Mouse (Mus musculus) bone marrow macrophage, adult 2 months (primary cell): ENCODE data around the gene Slc25a33.

Experiments used
- CTCF ChIP-seq: IDR thresholded peaks from 2 replicates; pipeline ENCODE4 v1.5.1; 2012; ENCODE audit warnings: low read depth, mild to moderate bottlenecking, low read length, moderate library complexity
- POLR2A ChIP-seq: IDR thresholded peaks from 2 replicates; pipeline ENCODE4 v1.6.1; 2012; ENCODE audit warnings: mild to moderate bottlenecking, low read depth, low read length, borderline replicate concordance

GRCm38 (mm10) chr4:149816598-149816997 is 42.5 kb upstream of the Slc25a33 start:
- TF ChIP-seq POLR2A (no peak), CTCF (no peak)
